Comparison of ENCODE assay signal across 14 mouse cellular contexts in the genomic region with DNA sequence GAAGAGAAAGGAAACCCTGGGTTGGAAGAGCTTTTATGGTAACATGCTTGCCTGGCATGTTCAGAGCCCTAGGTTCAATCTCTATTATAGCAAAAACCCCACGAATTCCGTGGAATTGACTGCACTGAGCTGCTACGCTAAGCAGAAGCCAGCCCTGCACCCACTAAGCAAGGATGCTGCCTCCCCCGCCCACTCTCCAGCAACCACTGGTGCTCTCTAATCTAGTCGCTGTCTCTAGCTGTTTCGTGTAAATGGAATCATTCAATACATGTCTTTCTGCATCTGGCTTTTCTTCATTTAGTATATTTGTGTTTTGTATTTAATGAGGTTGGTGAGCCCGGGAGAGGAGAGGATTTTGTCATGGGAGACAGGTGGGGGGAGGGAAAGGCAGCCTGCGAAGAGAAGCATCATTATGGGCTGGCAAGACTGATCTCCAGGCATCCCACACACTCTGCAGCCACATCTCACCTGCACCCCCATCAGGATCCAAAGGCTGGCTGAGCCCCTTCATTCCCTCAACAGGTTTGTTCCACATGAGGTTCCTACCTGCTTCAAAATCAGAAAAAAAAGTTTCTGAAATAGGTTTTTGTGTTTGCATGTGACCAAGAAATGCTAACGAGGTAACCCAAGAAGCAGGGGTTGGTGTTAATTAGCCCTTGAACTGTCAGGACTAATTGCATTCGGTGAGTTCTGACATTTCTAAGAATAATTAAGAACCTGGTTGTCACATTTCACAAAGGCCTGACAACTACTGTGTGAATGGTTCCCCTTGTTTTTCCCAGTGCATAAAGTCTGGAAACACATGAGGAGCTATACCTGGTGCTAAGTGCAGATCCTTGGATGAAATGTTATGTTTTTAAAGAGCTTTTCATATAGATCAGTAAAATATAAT.
DNase-seq lines count a peak whose midpoint lies in the region; ATAC-seq and TF ChIP-seq lines count a peak whose summit lies in the region.
"Had no signal": no experiment of that assay in that cellular context is flagged by ENCODE, and none has a peak within 500 bp of the region (broad histone marks: within the 10 kb centered on the region; RNA-seq: fewer than 3 reads in every experiment).

No protein-coding gene starts in this region.

- peak; percentile 55 for ATAC-seq in forebrain, embryonic 11.5 days (replicated peaks; ENCODE audit: low FRiP score)
- no peak for ATAC-seq in hindbrain, embryonic 14.5 days (ENCODE audit: low FRiP score)
- ATAC-seq in kidney, embryonic 16.5 days (ENCODE audit: low FRiP score, low TSS enrichment): no peak
- ATAC-seq in intestine, embryonic 15.5 days: no peak

- H3K4me1 ChIP-seq in forebrain, embryonic 11.5 days (replicated peaks; ENCODE audit: control insufficient read depth, insufficient read depth, low read length): peaks cover 3% of the 10 kb centered on the region; the same call in 1 of the 2 replicates
- peaks cover 22% of the 10 kb centered on the region for H3K4me1 ChIP-seq in hindbrain, embryonic 14.5 days (replicated peaks; ENCODE audit: control insufficient read depth, insufficient read depth, low read length)
- H3K4me1 ChIP-seq in kidney, embryonic 16.5 days (ENCODE audit: insufficient read depth, low read length): peaks cover 1% of the 10 kb centered on the region; the same call in 1 of the 2 replicates
- 0 out of 2 replicates have a peak, but pooled peaks cover 3% of the 10 kb centered on the region for H3K4me1 ChIP-seq in intestine, embryonic 15.5 days (replicated peaks)

- peak; percentile 42 to 53 for DNase-seq in layer of hippocampus, adult 2 months (ENCODE audit: low spot score in 2 of 2)
- no peak for DNase-seq in layer of hippocampus, adult 9-10 months (ENCODE audit: low spot score)
- DNase-seq in forebrain, embryonic 11.5 days (ENCODE audit: low spot score): peak; percentile 61
- no peak for DNase-seq in hindbrain, embryonic 14.5 days (ENCODE audit: low spot score)
- DNase-seq in right cerebral cortex, adult 2 months (ENCODE audit: low spot score in 2 of 2): peak; percentile 55 to 65
- DNase-seq in cerebellum, adult 11-12 months: no peak
- DNase-seq: adrenal gland, adult 8-10 months; heart, adult 2 months; lung, postnatal 36 days; thymus, postnatal 4 days had no signal

- no peak overlapping the region for H3K4me2 ChIP-seq in forebrain, embryonic 11.5 days (ENCODE audit: low read depth, low read length, severe bottlenecking)
- H3K4me2 ChIP-seq in hindbrain, embryonic 14.5 days (replicated peaks): no peak overlapping the region
- H3K4me2 ChIP-seq in kidney, embryonic 16.5 days (replicated peaks; ENCODE audit: low read depth, low read length): no peak overlapping the region
- no peak overlapping the region for H3K4me2 ChIP-seq in intestine, embryonic 15.5 days (replicated peaks)
- H3K4me2 ChIP-seq: kidney, embryonic 15.5 days had no signal

- 35% methylated on average over 10 of the region's 10 CpGs for WGBS in forebrain, embryonic 11.5 days
- 44% methylated on average over 10 of the region's 10 CpGs for WGBS in hindbrain, embryonic 14.5 days
- 43% methylated on average over 10 of the region's 10 CpGs for whole genome bisulfite sequencing in kidney, embryonic 16.5 days
- WGBS in intestine, embryonic 15.5 days: 46% methylated on average over 10 of the region's 10 CpGs

- H3K27me3 ChIP-seq in forebrain, embryonic 11.5 days (ENCODE audit: control insufficient read depth, insufficient read depth, low read length): no peaks in the 10 kb centered on the region
- H3K27me3 ChIP-seq in hindbrain, embryonic 14.5 days (ENCODE audit: control insufficient read depth, insufficient read depth, low read length): no peaks in the 10 kb centered on the region
- no peaks in the 10 kb centered on the region for H3K27me3 ChIP-seq in kidney, embryonic 16.5 days (ENCODE audit: insufficient read depth, low read length)
- no peaks in the 10 kb centered on the region for H3K27me3 ChIP-seq in intestine, embryonic 15.5 days (replicated peaks)
- H3K27me3 ChIP-seq: kidney, embryonic 15.5 days had no signal

- no peak for TF ChIP-seq CTCF in layer of hippocampus, adult 2 months (conservative IDR thresholded peaks at IDR 0.05)

- H3K36me3 ChIP-seq in forebrain, embryonic 11.5 days (ENCODE audit: control insufficient read depth, insufficient read depth, low read length): no peaks in the 10 kb centered on the region
- no peaks in the 10 kb centered on the region for H3K36me3 ChIP-seq in hindbrain, embryonic 14.5 days (replicated peaks; ENCODE audit: control insufficient read depth, insufficient read depth)
- no peaks in the 10 kb centered on the region for H3K36me3 ChIP-seq in kidney, embryonic 16.5 days (ENCODE audit: insufficient read depth, low read length)
- H3K36me3 ChIP-seq in intestine, embryonic 15.5 days: no peaks in the 10 kb centered on the region
- H3K36me3 ChIP-seq: kidney, embryonic 15.5 days; limb, embryonic 10.5 days had no signal

- H3K4me3 ChIP-seq in layer of hippocampus, adult 2 months: no peak overlapping the region
- no peak overlapping the region for H3K4me3 ChIP-seq in forebrain, embryonic 11.5 days (ENCODE audit: low read depth, low read length)
- no peak overlapping the region for H3K4me3 ChIP-seq in hindbrain, embryonic 14.5 days (replicated peaks; ENCODE audit: low read length)
- no peak overlapping the region for H3K4me3 ChIP-seq in kidney, embryonic 16.5 days (ENCODE audit: low read length)
- H3K4me3 ChIP-seq in intestine, embryonic 15.5 days (replicated peaks): no peak overlapping the region
- H3K4me3 ChIP-seq: heart, adult 2 months; kidney, embryonic 15.5 days; limb, embryonic 10.5 days had no signal

- H3K9me3 ChIP-seq in forebrain, embryonic 11.5 days (ENCODE audit: control insufficient read depth, low read length): no peaks in the 10 kb centered on the region; the same call in 1 of the 2 replicates
- no peaks in the 10 kb centered on the region for H3K9me3 ChIP-seq in hindbrain, embryonic 14.5 days (ENCODE audit: control insufficient read depth, low read length)
- no peaks in the 10 kb centered on the region for H3K9me3 ChIP-seq in kidney, embryonic 16.5 days (ENCODE audit: low read length)
- H3K9me3 ChIP-seq in intestine, embryonic 15.5 days: no peaks in the 10 kb centered on the region
- H3K9me3 ChIP-seq: kidney, embryonic 15.5 days; limb, embryonic 10.5 days had no signal

- peak overlapping the region; percentile 39; the same call in 1 of the 2 replicates for H3K9ac ChIP-seq in forebrain, embryonic 11.5 days (ENCODE audit: low read length)
- H3K9ac ChIP-seq in hindbrain, embryonic 14.5 days: no peak overlapping the region
- no peak overlapping the region for H3K9ac ChIP-seq in kidney, embryonic 16.5 days (replicated peaks; ENCODE audit: low read length)
- H3K9ac ChIP-seq in intestine, embryonic 15.5 days: no peak overlapping the region
- H3K9ac ChIP-seq: kidney, embryonic 15.5 days had no signal

- peak overlapping the region; percentile 68; the same call in 1 of the 2 replicates for H3K27ac ChIP-seq in layer of hippocampus, adult 2 months
- peak overlapping the region; percentile 54 for H3K27ac ChIP-seq in forebrain, embryonic 11.5 days (ENCODE audit: low read depth, low read length)
- peak overlapping the region; percentile 62; the same call in 1 of the 2 replicates for H3K27ac ChIP-seq in hindbrain, embryonic 14.5 days
- H3K27ac ChIP-seq in kidney, embryonic 16.5 days (ENCODE audit: low read length): no peak overlapping the region
- no peak overlapping the region for H3K27ac ChIP-seq in intestine, embryonic 15.5 days
- H3K27ac ChIP-seq: heart, adult 2 months; kidney, embryonic 15.5 days; limb, embryonic 10.5 days had no signal

Comparison
In these comparisons a context has a peak if more than half of its experiments do, and no peak if none do; other contexts are left out.
1. DNase-seq: peak in layer of hippocampus, adult 2 months (2 of 2), forebrain, embryonic 11.5 days (single experiment) and right cerebral cortex, adult 2 months (2 of 2); none in layer of hippocampus, adult 9-10 months (single experiment), hindbrain, embryonic 14.5 days (single experiment) and cerebellum, adult 11-12 months (single experiment).
2. H3K27ac ChIP-seq: peak in layer of hippocampus, adult 2 months (single experiment), forebrain, embryonic 11.5 days (single experiment) and hindbrain, embryonic 14.5 days (single experiment); none in kidney, embryonic 16.5 days (single experiment) and intestine, embryonic 15.5 days (single experiment).